Mouse (Mus musculus) kidney, embryonic 16.5 days (tissue): ENCODE data around the gene Plin5. TPM values are rescaled to one million over a fixed set of nuclear protein-coding genes. Genes with fewer than 3 reads are reported as not detected.
"Not testable (repeated sequence)": the region's sequence is repeated elsewhere in the genome, so short reads cannot be mapped to it uniquely, and the experiment has no call there.

ENCODE experiments used
- ATAC-seq: fragments of 200-750 bp; cut with Nextera tagmentation; 2 replicates; pipeline ENCODE4 v1.8.0; 2017; ENCODE audit warnings: moderate TSS enrichment; ENCODE audit not compliant: low FRiP score, low TSS enrichment
- H3K27ac ChIP-seq: fragments of 300-500 bp; sonication (generic); 2 replicates; pipeline ENCODE4 v1.5.1; 2014; ENCODE audit warnings: low read length
- H3K27me3 ChIP-seq: fragments of 300-500 bp; sonication (generic); 2 replicates; pipeline ENCODE4 v1.6.1; 2014; ENCODE audit warnings: low read length, control low read depth, mixed read lengths; ENCODE audit not compliant: insufficient read depth
- H3K36me3 ChIP-seq: fragments of 300-500 bp; sonication (generic); 2 replicates; pipeline ENCODE4 v1.6.1; 2014; ENCODE audit warnings: low read length, control low read depth, mixed read lengths; ENCODE audit not compliant: insufficient read depth
- H3K4me1 ChIP-seq: fragments of 300-500 bp; sonication (generic); 2 replicates; pipeline ENCODE4 v1.6.1; 2014; ENCODE audit warnings: low read length, control low read depth, mixed read lengths; ENCODE audit not compliant: insufficient read depth
- H3K4me2 ChIP-seq: fragments of 300-500 bp; sonication (generic); replicated peaks from 2 replicates; pipeline ENCODE4 v1.6.1; 2014; ENCODE audit warnings: low read depth, low read length
- H3K4me3 ChIP-seq: fragments of 300-500 bp; sonication (generic); 2 replicates; pipeline ENCODE4 v1.5.1; 2014; ENCODE audit warnings: mild to moderate bottlenecking, low read length
- H3K9ac ChIP-seq: fragments of 300-500 bp; sonication (generic); replicated peaks from 2 replicates; pipeline ENCODE4 v1.6.1; 2014; ENCODE audit warnings: low read length
- H3K9me3 ChIP-seq: fragments of 300-500 bp; sonication (generic); 2 replicates; pipeline ENCODE4 v1.6.1; 2016; ENCODE audit warnings: low read length, control low read depth
- WGBS: fragments of 180-500 bp; shearing (Covaris S2); extraction: QIAGEN DNeasy Blood & Tissue Kit; methylation state at CpG from one replicate; pipeline ENCODE4 v1.1.7; 2014; 5-methylcytosine and 5-hydroxymethylcytosine counted together
- polyA plus RNA-seq: library from polyadenylated mRNA; unstranded; fragments of >200 nt; fragmentation: Nextera tagmentation; extraction: Ambion mirVana; gene quantifications from 2 replicates; pipeline ENCODE4 v1.2.1, GENCODE M21; 2015

Gene Plin5
- polyA plus RNA-seq, 1 experiment from 2014 or later = 2.6 TPM

DNA sequence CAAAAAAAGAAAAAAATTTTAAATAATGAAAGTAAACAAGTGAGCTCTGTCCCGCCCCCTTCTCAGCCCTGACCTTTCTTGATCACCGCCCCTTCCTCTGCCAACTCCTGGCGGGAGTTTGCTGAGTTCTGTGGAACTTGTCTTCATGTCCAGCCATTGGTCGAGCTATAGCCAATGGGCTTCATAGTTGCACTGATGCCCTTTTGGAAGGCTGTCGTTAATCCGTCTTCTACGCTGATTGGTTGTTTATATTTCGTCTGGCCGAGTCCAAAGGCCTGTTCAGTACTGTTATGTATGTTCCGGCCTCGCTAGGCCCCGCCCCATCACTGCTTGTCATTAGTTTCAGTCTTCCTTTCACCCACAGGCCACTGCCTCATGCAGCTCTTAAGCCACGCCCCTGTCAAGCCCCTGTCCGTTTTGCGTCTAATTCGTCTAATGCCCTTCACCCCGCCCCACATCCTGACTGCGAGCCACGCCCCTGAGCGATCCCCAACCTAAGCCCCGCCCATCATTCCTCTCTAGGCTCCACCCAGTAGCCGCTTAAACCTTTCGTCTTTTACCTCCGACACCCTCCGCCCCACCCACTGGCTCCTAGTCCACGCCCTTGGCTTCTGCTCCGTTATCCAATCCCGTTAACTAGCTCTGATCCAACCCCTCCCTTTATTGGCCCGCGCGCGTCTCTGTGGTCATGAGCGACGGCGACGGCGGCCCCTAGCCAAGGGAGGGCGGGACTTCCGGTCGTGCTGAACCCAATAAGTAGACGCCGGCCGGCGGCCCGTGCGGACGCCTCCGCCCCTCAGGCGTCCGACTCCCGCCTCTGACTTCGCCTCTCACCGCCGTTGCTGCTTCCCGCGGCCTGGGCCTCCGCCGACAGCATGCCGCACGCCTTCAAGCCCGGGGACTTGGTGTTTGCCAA lies 38.3 kb downstream of the Plin5 start, which contains the start of gene Hdgfl2:
Hdgfl2 (plus strand) TSS at position 755 of the 916 bp plus-strand sequence.
- H3K27me3 ChIP-seq = no peaks in the 10 kb centered on the region
- under 1% methylated on average over 61 of the region's 61 CpGs for WGBS
- H3K4me1 ChIP-seq = peaks cover 27% of the 10 kb centered on the region
- H3K9me3 ChIP-seq = no peaks in the 10 kb centered on the region
- H3K36me3 ChIP-seq = 0 out of 2 replicates have a peak, but pooled peaks cover 5% of the 10 kb centered on the region
- H3K9ac ChIP-seq = peak within 1 kb of the TSS; percentile 93
- peak within 1 kb of the TSS; percentile 96 for H3K4me3 ChIP-seq
- H3K4me2 ChIP-seq = peak within 1 kb of the TSS; percentile 96
- H3K27ac ChIP-seq = peak within 1 kb of the TSS; percentile 36; the same call in 1 of the 2 replicates
- ATAC-seq = peak; percentile 96

DNA sequence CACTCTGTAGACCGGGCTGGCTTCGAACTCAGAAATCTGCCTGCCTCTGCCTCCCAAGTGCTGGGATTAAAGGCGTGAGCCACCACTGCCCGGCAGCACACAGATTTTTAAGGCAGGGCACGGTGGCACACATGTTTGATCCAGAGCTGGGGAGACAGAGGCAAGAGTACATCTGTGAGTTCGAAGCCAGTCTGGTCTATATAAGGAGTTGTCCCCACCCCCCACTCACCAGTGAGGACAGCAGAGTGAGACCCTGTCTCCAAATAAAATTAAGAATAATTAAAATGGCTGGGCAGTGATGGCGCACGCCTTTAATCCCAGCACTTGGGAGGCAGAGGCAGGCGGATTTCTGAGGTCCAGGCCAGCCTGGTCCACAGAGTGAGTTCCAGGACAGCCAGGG lies 39.0 kb downstream of the Plin5 start:
- H3K4me1 ChIP-seq = peaks cover 32% of the 10 kb centered on the region
- not testable (repeated sequence) for H3K27me3 ChIP-seq, ATAC-seq, H3K9ac ChIP-seq, H3K36me3 ChIP-seq, H3K9me3 ChIP-seq
- peak overlapping the region; percentile 47 for H3K4me2 ChIP-seq
- H3K27ac ChIP-seq = 0 out of 2 replicates have a peak overlapping the region, but pooled peaks have one; percentile 3
- peak overlapping the region; percentile 35 for H3K4me3 ChIP-seq
- 65% methylated on average over 9 of the region's 9 CpGs for WGBS

DNA sequence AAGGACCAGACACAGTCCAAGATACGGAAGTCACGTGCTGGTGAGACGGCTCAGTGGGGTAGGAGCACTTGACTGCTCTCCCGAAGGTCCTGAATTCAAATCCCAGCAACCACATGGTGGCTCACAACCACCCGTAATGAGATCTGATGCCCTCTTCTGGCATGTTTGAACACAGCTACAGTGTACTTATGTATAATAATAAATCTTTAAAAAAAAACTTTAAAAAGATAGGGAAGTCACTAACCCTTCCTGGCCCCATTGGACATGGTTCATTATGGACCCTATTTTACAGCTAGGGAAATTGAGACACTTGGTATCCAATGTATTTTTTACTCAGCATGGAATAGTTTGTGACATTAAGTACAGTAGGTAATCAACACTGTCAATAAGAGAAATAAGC lies 39.9 kb downstream of the Plin5 start:
- Histone ChIP-seq H3K4me1 (peaks cover 32% of the 10 kb centered on the region), H3K9ac (no peak overlapping the region), H3K4me2 (no peak overlapping the region), H3K4me3 (no peak overlapping the region), H3K36me3 (0 out of 2 replicates have a peak, but pooled peaks cover 5% of the 10 kb centered on the region), H3K9me3 (no peaks in the 10 kb centered on the region), H3K27ac (no peak overlapping the region), H3K27me3 (no peaks in the 10 kb centered on the region)
- no peak for ATAC-seq
- 84% methylated on average over 5 of the region's 5 CpGs for WGBS

DNA sequence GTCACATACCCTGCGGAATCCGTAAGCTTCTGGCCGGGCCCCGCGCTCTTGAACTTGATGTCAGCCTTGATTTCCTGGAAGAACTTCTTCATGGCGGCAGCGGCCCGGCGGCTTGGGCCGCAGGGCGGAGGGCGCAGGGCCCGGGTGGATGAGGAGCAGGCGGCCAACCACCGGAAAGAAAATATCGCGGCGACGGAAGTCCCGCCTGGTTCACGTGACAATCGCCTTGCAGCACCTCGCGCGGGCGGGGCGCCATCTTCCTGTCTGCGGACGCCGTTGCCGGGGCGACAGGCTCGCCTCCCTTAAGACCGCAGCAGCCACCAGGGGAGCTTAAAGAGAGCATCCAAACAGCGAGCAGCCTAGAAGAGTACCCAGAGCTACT lies 42.6 kb downstream of the Plin5 start, which contains the start of gene Ubxn6:
Ubxn6 (minus strand) TSS at position 202 of the 382 bp plus-strand sequence.
- Histone ChIP-seq H3K4me2 (peak within 1 kb of the TSS; percentile 75), H3K27ac (peak within 1 kb of the TSS; percentile 99), H3K4me3 (peak within 1 kb of the TSS; percentile 87), H3K9ac (peak within 1 kb of the TSS; percentile 86), H3K36me3 (peaks cover 31% of the 10 kb centered on the region), H3K27me3 (no peaks in the 10 kb centered on the region), H3K4me1 (peaks cover 12% of the 10 kb centered on the region), H3K9me3 (no peaks in the 10 kb centered on the region)
- peak; percentile 55; the same call in 1 of the 2 replicates for ATAC-seq
- WGBS = 0% methylated on average over 35 of the region's 35 CpGs

DNA sequence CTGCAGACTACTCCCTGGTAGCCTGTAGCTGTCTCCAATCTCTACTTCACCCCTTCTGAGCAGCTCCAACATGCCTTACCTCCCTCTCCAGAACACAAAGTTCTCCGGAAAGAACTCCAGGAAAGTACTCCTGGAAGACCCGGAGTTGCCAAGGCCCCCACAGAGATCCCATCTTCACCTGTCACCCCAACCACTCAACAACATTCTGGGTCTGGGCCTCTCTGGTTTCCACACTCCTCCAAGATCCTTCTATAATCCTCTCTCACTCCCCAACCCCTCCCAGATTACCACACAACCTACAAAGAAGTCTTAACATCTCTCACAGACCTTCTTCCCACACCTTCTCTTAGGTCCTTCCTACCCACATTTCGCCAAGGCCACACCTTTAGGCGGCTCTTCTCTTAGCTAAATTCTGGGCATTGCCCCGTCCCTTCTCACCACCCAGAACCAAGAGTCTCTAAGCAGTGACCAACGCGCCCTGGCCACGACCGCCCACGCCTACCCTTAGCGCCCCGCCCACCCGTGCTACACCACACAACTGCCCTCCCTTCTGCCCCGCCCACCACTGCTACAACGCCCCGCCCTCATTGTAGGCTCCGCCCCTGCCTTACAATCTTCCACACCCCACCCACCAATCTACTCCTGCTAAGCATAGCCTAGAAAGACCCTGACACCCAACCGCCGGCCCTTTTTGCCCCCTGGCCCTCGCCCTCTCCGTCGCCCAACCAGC lies 43.1 kb downstream of the Plin5 start:
- H3K4me1 ChIP-seq = peaks cover 12% of the 10 kb centered on the region
- no peaks in the 10 kb centered on the region for H3K9me3 ChIP-seq
- 6% methylated on average over 21 of the region's 22 CpGs for WGBS
- peak overlapping the region; percentile 86 for H3K9ac ChIP-seq
- peaks cover 37% of the 10 kb centered on the region for H3K36me3 ChIP-seq
- ATAC-seq = peak; percentile 32
- H3K27ac ChIP-seq = peak overlapping the region; percentile 99
- H3K4me2 ChIP-seq = peak overlapping the region; percentile 75
- H3K27me3 ChIP-seq = no peaks in the 10 kb centered on the region
- peak overlapping the region; percentile 87 for H3K4me3 ChIP-seq

DNA sequence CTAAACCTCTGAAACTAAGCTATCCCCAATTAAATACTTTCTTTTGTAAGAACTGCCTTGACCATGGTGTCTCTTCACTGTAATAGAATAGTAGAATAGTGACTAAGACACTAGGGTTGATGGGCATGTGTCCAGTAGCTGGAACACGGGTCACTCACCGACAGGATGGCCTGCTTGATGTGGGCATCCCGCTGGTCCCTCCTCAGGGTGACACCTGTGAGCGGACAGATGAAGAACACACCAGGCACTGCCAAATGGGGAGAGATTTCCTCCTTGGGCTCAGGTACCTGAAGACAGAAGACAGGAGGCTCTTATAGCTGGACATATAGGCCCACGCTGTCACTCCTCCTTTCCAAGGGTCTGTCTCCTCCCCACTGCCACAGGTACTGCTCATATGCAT lies 45.2 kb downstream of the Plin5 start:
- ATAC-seq = no peak
- H3K4me1 ChIP-seq = peaks cover 12% of the 10 kb centered on the region
- H3K27me3 ChIP-seq = no peaks in the 10 kb centered on the region
- no peak overlapping the region for H3K4me3 ChIP-seq
- no peaks in the 10 kb centered on the region for H3K9me3 ChIP-seq
- H3K4me2 ChIP-seq = no peak overlapping the region
- no peak overlapping the region for H3K27ac ChIP-seq
- peaks cover 57% of the 10 kb centered on the region for H3K36me3 ChIP-seq
- 85% methylated on average over 5 of the region's 5 CpGs for WGBS
- H3K9ac ChIP-seq = no peak overlapping the region

DNA sequence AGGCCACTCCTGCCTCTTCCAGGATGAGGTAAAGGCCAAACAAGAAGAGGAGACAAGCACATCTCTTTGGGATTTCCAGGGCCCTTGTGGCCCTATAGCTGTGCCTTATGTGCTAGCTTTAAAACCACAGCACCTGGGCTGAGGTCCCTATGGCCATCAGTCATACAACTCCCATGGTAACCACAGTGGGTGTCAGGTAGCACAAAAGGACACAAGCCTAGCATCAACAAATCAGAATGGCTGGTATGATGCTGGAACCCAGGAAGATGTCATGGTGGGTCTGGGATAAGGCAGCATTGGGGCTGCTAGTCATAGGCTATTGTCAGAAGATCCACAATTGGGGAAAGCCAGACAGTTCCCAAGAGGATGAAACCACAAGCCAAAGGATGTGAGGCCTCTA lies 46.3 kb downstream of the Plin5 start:
- Histone ChIP-seq H3K36me3 (peaks cover 64% of the 10 kb centered on the region), H3K27me3 (no peaks in the 10 kb centered on the region), H3K4me1 (peaks cover 12% of the 10 kb centered on the region), H3K4me2 (no peak overlapping the region), H3K27ac (no peak overlapping the region), H3K9ac (no peak overlapping the region), H3K9me3 (no peaks in the 10 kb centered on the region), H3K4me3 (no peak overlapping the region)
- no peak for ATAC-seq

DNA sequence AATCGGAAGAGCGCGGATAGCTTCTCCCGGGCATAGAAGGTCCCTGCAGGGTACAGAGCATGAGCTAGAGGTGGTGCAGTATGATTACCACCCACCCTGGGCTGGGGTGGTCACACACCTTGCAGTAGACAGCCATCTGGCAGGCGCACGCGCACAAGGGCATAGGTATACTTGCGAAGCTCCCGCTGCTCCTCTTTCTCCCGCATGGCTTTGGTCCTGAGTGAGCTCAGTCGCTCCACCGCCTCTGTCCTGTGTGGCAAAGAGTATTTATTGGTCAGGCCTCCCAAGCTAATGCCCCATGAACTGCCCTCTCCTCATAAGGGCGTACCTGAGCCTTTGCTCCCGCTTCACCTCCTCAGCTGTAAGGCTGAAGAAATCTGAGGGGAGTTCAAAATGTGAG lies 48.3 kb downstream of the Plin5 start:
- Histone ChIP-seq H3K36me3 (peaks cover 82% of the 10 kb centered on the region), H3K27me3 (no peaks in the 10 kb centered on the region), H3K27ac (no peak overlapping the region), H3K9ac (no peak overlapping the region), H3K4me3 (no peak overlapping the region), H3K4me1 (peaks cover 4% of the 10 kb centered on the region), H3K4me2 (no peak overlapping the region), H3K9me3 (no peaks in the 10 kb centered on the region)
- no peak for ATAC-seq
- 93% methylated on average over 14 of the region's 14 CpGs for WGBS

DNA sequence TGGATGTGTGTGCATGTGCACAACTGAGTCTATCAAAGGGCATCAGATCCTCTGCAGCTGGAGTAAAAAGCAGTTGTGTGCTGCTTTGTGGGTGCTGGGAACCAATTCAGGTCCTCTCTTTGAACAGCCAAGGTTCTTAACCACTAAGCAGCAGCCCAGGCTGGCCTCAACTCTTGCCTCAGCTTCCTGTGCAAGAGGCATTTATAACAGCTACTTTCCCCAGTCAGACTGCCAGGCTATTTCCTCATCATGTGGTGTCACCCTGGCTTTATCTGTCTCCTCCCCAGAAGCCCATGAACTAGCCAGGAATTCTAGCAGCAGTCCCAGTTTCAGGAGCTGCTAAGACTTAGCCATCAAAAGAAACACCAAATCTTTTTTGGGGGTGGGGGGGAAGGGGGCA lies 50.9 kb downstream of the Plin5 start:
- no peak overlapping the region for H3K9ac ChIP-seq
- no peaks in the 10 kb centered on the region for H3K4me1 ChIP-seq
- no peaks in the 10 kb centered on the region for H3K9me3 ChIP-seq
- H3K36me3 ChIP-seq = peaks cover 92% of the 10 kb centered on the region
- H3K4me3 ChIP-seq = no peak overlapping the region
- no peak overlapping the region for H3K27ac ChIP-seq
- no peak overlapping the region for H3K4me2 ChIP-seq
- no peak for ATAC-seq
- no peaks in the 10 kb centered on the region for H3K27me3 ChIP-seq
